Mouse (Mus musculus): ENCODE data around the gene Gpc5.
"Not testable (repeated sequence)": the region's sequence is repeated elsewhere in the genome, so short reads cannot be mapped to it uniquely, and the experiment has no call there.

Gene Gpc5

DNA sequence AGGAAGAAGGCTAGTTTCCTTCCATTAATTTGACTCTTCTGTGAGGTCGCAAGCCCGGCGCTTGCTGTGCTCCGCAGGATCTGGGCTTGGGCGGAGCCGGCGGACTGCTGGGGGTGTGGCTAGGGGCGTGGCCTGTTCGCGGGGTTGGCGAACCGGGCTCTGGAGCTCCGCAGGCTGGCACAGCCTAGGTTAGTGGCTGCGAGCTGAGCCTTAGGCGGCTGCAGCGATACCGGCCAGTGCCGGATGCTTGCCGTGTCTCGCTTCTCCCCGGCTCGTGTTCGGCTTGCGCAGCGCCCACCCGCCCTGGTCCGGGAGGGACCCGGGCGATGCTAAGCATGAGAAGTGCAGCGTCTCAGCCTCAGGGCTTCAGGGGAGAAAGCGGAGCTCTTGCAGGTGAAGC, at the start of gene Gpc5:
Gene Gpc5, plus strand, starts transcription at position 135 of the 400 bp plus-strand sequence.
- peak; percentile 72 to 84 for DNase-seq (ENCODE audit: low spot score in 2 of 2)

DNA sequence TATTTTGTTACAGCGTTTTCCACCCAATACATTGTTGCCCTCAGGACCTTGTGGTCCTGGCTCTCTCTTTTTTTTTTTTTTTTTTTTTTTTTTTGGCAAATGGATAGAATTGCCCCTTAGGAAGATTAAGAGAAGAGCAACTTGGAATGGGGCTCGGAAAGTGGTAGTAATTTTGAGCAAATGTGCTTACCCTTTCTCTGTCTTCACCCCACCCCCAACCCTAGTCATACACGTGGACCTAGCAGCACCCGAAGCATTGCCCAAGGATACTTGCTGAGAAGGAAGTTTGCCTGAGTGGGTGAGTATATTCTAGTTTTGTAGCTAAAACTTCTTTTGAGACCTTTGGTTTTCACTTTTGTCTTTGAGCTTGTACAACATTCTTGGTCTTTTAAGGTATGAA, 49.4 kb upstream of the Gpc5 start:
- no peak for DNase-seq (ENCODE audit: low spot score in 2 of 2)

DNA sequence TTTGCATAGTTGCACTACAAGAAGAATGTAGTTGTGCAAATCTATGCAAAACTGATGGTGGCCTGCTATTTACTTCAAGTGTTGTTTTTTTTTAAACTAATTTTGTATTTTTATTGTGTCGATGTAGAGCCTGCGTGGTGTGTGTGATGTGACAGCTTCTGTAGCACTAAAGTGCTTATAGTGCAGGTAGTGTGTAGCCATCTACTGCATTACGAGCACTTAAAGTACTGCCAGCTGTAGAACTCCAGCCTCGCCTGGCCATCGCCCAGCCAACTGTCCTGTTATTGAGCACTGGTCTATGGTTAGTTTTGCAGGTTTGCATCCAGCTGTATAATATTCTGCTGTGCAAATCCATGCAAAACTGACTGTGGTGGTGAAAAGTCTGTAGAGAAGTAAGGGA, 48.0 kb upstream of the Gpc5 start:
- no peak for DNase-seq (ENCODE audit: low spot score in 2 of 2)

DNA sequence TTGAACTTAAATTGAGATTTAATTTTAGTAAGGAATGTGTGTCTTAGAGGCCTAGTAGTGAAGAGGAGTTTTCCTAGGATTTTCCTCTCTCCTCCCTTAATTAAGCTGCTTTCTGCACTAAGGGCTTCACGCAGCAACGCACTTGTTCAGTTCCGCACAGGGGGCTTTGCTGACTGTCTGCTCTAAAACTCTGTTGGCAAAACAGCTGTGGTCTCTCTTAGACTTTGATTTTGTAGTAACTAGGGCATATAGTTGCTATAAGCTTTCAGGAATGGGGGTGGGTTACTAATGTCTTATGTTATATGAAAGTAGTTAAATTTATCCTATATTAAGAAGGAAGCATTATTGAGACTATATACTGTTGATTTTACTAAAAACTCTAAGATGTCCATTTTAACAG, 46.3 kb upstream of the Gpc5 start:
- no peak for DNase-seq (ENCODE audit: low spot score in 2 of 2)

DNA sequence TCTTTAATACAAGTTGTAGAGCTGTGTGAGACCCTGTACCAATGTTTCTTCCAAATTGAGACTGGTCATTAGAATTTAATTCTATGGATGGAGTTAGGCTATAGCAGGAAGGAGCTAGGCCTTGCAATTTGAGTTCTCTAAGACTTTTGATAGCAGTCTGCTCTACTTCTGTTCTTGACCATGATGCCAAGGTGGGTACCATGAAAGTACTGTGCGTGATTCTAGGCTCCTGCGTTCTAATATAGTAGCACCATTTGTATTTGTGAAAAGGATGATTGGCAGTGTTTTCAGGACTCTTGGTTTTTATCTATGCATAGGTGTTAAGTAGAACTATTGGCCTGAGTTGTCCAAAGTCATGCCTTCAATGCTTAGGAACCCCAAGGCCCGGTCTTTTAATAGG, 44.7 kb upstream of the Gpc5 start:
- DNase-seq (ENCODE audit: low spot score in 2 of 2) = no peak

DNA sequence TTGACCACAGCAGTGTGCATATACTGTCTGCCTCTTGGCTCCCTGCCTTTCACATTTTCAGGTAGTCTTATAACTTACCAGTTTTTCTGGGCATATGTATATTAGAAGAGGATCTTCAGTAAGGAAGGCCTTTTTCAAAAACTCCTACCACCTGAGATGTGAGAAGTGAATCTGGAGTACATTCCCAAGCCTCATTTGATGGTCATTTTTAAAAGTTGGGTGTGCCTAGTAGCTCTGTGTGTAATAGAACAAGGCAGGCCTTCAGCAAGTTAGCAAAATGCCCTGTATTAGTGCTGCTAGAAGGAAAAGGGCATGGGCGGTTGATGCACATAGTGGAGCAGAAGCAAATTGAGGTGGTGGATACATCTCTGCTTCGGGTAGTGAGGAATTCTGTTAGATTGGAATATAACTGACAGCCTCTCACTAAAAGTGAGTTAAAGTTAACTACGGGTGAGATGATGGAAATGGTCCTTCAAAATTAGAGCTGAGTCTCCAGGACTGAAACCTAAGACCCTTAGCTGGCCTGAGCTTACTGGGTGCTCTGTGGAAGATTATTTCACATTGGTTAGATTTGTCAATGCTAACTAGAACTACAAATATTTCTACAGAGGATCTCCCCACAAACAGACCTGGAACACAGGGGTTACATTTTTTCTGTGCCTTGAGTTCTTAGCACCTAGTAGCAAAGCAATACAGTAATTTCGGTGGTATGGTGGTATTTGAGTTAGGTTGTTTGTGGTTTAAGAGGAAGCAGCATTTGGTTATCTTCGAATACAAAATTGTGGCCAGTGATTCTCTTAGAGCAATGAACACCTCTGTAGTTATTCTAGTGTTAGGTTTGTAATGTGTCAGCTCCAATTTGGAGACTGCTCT, 43.8 kb upstream of the Gpc5 start:
- DNase-seq (ENCODE audit: low spot score in 2 of 2) = no peak

DNA sequence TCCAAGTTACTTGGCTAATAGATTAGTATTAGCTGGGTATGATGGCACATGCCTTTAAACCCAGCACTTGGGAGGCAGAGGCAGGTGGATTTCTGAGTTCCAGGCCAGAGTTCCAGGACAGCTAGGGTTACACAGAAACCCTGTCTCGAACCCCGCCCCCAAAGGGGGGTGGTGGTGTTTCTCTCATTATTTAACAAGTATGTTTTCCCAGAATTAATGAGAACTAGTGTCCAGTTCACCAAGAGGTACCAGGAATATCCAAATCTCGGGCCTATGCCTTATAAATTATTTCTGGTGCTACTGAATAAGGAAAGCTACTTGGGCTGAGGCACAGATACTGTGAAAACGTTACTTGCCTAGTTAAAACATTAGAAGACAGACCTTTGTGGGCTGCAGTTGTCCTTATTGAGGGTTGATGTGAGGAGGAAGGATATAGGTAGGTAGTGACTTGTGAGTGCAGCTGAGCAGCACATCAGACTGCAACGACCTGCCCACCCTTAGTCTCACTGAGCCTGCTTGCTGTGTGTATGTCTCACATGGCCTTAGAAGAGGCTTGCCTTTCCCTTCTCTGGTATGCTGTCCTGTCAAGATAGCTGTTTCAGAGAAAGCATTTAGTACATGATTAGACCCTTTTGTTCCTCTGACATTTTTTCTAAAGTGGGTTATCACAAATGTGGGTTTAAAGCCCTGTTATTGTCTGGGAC, 43.0 kb upstream of the Gpc5 start:
- no peak for DNase-seq (ENCODE audit: low spot score in 2 of 2)

DNA sequence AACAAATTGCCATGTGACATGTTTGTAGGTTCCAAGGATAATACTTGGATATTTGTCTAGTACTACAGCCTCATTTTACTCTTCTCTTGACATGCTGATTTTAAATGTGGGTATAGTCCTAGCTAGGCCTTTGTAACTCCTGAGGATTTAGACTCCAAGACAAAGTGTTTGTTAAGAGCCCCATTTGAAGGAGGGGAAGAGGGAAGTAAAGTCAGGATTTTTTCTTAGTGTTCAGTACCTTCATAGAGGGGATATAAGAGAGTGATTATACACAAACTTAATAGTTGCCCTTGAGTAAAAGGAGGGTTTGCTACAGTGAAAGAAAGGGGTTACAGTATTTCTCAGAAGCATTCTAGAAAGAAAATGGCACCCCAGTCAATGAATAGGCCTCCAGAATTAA, 42.2 kb upstream of the Gpc5 start:
- DNase-seq (ENCODE audit: low spot score in 2 of 2) = no peak

DNA sequence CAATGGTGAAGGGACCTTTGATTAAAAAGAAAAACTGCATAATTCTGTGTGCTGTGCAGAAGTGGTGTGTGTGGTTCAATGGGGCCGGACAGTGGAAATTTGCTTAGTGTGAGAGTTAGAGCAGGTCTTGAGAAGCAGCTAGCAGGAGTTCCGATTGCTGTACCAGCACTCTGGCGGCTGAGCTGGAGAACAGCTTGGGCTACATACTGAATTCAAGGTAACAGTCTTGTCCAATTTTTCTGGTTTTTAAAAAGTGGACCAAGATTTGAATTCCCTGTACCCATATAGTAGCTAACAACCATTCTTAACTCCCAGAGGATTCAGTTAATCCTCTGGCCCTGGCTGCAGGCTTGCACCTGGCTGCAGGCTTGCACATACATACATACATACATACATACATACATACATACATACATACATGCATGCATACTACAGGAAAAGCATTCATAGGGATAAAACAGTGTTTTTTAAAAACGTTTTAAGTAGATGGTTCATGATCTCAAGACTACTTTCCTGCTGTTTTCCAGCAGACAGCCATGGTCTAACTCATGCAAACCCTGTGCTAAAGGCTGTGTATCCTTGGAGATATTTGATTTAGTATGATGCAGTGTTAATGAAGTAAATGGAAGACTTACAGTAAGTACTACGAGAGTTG, 40.8 kb upstream of the Gpc5 start:
- DNase-seq (ENCODE audit: low spot score in 2 of 2) = no peak

DNA sequence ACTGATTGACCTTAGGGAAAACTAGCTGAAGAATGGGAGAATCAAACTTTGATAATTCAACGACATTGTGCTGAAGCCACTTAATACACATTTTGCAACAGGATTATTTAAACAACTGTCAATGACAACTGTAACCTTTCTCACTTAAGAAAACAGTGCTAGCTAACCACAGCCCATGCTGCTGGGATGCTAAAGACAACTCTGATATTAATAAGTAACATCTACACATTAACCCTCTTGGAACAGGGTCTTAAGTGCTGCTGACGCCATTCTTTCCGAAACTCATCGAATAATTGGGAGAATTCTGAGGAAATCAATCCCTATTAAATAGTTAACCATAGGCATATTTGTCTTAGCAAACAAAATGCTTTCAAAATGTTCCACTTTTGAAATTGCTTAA, 39.6 kb upstream of the Gpc5 start:
- DNase-seq (ENCODE audit: low spot score in 2 of 2) = no peak

DNA sequence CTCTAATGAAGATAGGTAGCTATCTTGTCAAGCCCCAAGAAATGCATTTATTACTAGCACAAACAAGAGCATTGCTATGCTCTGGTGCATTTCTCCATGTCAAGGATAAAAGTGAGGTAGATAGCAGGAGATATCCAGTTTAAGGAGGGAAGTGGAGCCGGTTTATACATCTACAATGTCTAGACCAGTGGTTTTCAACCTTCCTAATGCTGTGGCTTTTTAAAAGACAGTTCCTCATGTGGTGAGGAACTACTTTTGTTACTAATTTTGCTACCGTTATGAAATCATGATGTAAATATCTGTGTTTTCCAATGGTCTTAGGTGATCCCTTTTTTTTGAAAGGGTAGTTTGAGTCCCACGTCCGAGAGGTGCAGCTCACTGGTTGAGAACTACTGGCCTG, 37.8 kb upstream of the Gpc5 start:
- no peak for DNase-seq (ENCODE audit: low spot score in 2 of 2)

DNA sequence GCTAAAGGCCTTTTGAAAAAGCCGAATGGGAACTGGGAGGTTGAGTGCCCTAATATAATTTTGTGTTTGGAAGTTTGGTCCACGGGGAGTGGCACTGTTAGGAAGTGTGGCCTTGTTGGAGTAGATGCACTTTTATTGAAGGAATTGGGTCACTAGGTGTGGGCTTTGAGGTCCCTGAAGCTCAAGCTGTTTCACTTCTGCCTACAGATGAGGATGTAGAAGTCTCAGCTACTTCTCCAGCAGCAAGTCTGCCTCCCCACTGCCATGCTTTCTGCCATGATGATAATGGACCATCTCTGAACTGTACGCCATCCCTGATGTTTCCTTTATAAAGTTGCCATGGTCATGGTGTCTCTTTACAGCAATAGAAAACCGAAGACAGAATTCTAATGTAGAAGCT, 34.5 kb upstream of the Gpc5 start:
- DNase-seq (ENCODE audit: low spot score in 2 of 2) = no peak

DNA sequence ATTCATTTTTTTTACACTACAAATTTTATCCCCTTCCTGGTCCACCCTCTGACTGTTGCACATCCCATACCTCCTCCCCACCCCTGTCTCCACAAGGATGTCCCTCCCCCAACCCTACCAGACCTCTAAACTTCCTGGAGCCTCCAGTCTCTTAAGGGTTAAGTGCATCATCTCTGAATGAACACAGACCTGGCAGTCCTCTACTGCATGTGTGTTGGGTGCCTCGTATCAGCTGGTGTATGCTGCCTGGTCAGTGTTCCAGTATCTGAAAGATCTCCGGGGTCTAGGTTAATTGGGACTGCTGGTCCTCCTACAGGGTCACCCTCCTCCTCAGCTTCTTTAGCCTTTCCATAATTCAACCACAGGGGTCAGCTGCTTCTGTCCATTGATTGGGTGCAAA, 25.9 kb upstream of the Gpc5 start:
- not testable (repeated sequence) for DNase-seq (ENCODE audit: low spot score in 2 of 2)

DNA sequence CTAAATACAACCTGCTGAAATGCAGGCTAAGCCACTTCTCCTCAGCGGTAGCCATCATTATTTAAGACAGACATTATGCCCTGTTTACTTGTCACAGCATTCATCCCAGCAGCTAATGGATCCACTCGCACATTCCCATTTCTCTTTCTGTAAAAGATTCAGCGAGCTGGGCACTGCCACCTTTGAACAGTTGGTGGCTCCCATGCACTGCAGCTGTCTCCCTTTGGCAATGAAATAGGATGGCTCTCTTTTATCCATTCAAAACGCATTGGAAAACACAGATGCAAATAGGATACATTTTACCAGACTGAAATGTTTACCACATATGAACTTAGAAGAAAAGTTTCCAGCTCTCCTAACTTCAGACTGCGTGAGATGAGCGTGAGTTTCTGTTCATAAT, 21.5 kb upstream of the Gpc5 start:
- no peak for DNase-seq (ENCODE audit: low spot score in 2 of 2)

DNA sequence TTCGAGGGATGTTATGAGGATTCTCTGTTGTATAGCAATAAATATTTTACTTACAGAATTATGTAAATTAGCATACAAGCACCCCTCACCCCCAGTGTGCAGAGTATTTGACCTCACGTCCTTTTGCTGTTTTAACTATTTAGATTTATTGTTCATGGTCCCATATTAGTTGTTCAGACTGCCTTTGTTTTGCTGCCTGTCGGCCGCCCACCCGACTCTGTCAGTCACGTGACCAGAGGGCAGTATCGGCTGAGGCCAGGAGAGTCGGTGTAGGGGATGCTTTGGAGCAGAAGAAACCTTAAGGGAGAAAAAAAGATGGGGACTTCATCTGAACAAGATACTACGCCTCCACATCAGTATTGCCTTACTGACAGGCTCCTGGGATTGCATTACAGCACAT, 14.7 kb upstream of the Gpc5 start:
- no peak for DNase-seq (ENCODE audit: low spot score in 2 of 2)

DNA sequence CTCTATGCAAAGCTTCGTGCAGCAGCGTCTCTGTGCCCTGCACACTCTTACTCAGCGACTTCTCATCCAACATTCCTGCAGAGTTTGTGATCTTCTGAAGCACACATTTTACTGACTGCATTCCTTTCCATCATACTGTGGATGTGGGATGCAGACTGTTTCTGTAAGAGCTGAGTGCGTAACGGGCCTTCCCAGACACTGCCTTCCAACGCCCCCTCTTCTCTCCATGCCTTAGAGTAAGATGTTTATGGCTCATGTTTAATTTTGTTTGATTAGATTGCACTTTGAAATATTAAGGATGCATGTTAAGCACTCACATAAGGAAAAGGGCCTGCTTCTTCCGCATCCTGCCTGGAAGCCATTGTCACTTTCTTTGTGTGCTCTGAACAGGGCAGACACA, 14.0 kb upstream of the Gpc5 start:
- DNase-seq (ENCODE audit: low spot score in 2 of 2) = no peak

DNA sequence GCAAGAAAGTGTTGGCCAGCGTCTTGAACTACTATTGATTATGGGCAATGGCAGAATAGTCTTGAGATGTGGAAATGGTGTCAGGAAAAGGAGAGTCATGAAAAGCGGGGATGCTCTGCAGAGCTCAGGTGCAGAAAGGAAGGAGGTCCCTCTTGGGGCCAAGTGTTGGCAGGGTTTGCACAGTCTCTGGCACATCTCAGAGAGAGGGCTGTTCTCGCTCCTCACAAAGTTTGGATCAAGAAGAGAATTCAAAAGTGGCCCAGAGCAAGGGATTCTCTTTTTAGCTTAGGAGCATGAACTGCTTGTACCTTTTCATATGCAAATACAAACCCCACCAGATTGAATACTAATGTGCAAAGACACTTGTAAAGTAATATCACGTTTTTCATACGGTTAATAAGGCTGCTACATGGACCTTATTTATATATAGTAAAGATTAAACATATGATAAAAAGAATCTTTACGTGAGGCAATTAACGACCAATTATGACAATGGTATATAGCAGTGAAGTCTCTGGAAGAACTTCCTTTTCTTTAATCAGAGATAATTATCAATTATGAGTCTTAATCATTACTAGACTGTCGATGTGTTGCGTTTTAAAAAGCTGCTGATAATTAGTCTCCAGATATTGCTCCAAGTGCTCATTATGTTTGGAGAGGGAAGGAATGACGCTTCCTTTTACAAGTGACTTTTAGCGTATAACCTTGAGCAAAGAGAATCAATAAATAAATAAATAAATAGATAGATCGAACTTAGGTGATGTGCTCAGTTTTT, 10.1 kb upstream of the Gpc5 start:
- DNase-seq (ENCODE audit: low spot score in 2 of 2) = no peak

DNA sequence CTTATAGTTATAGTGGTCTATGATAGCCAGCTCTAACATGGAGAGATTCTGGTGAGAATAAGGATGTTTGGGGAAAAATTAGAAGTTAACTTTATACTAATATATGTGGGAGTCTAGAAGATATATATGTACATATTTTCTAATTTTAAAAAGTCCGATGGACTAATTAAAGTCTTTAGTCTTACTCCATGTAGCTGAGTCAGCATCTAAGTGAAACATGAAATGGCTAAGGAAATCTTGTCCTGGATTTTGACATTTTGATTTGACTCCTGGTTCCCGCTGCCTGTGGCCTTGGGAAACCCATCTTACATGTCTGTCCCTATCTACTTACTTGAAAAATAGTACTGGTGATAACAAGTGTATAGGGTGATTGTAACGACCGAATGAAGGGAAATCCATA, 1.5 kb upstream of the Gpc5 start:
- no peak for DNase-seq (ENCODE audit: low spot score in 2 of 2)

DNA sequence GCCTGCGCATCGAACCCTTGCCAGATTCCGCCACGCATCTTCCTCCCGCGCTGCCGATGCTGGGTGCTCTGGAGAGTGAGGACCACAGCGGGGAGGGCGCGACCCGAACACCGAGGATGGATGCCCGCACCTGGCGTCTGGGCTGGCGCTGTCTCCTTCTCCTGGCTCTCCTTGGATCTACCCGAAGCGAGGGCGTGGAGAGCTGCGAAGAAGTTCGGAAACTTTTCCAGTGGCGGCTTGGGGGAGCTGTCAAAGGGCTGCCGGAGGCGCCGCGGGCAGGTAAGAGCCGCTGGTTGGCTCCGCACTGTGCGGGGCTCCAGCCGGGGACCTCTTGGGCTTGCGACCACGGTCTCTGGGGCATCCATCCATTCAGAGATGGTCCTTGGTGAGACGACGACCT, 495 bp downstream of the Gpc5 start:
- no peak for DNase-seq (ENCODE audit: low spot score in 2 of 2)

DNA sequence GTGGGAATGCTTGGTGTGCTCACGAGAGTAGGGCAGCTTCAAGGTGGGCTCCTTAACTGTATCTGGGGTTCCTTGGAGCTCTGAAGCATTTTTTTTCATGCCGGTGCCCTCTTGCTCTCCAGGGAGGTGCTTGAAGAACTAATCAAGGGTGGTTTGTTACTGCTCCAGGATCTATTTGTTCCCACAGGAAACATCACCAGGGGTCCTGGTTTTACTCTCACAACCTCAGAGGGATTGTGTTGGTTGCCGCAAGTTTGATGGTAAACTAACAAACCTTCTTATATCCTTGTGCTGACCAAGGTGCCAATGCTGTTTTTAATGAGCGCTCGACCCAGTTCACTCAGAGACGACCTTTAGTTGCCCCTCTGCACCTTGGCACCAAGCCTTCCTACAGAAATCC, 937 bp downstream of the Gpc5 start:
- DNase-seq (ENCODE audit: low spot score in 2 of 2) = no peak

DNA sequence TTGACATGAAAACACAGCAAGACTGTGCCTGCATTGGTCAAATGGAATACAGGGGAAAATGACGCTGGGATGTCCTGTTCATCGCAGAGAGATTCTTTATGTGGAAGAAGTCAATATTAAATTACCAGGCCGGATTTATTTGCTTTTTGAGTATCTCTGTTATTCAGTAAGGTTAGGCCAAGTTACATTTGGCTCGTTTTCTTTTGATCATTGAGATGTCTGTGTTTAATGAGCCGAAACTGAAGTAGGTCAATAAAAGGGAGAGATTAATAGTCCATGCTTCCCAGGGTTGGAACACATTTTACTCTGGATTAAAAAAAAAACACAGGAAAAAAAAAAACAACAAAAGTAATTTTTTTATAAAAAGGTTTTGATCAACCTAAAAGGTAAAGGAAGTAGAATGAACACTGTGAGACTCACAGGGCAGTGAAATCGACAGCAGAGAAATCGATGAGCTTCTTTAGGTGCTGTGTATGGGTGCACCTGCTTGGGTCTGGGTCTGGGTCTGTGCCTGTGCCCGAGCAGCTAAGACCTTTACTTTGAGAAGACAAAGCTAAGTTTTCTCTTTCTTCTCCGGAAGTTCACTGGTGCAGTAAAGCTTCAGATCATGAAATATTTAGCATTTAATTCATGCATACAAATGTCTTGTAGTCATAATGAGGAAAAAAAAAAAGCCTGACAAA, 8.7 kb downstream of the Gpc5 start:
- no peak for DNase-seq (ENCODE audit: low spot score in 2 of 2)

DNA sequence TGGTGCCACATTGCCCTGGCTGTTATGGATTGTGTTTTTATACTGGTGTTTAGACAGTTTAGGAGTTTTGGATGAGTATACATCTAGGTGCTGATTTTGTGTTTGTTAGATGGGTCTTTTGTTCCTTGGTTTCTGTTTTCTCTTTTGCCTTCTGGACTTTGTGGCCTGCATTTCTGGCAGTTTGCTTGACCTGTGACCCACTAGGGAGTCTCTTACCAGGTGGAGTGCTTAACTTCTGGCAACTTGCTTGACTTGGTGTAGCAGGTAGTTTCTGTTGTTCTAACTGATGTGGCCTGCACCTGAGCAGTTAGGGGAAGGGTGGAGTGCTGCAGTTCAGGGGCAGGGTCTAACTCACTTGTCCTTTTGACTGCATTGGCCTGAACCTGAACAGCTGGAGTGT, 14.3 kb downstream of the Gpc5 start:
- DNase-seq (ENCODE audit: low spot score in 2 of 2) = no peak
